Mouse (Mus musculus) CH12F3 (cell line): ENCODE data around the gene Cisd2.

Experiments
- in situ Hi-C: fragments of 300-500 bp; cut with MboI; formaldehyde crosslinking; loops from 2 replicates; pipeline ENCODE4 v1.14.3; 2020; ENCODE audit warnings: low sequenced_read_pairs

The Cisd2 gene

GRCm38 (mm10) chr3:135411824-135412223 is 11.9 kb downstream of the Cisd2 start:
- in situ Hi-C loops, result no loop called here

- in situ Hi-C loops, result no loop called here
Measured at GRCm38 (mm10) chr3:135411056-135411455, 12.7 kb downstream of the Cisd2 start.

GRCm38 (mm10) chr3:135409219-135409618 is 14.5 kb downstream of the Cisd2 start:
- in situ Hi-C loops, result no loop called here

GRCm38 (mm10) chr3:135407351-135407750 is 16.4 kb downstream of the Cisd2 start:
- in situ Hi-C loops, result no loop called here

GRCm38 (mm10) chr3:135404599-135404998 is 19.1 kb downstream of the Cisd2 start:
- in situ Hi-C loops, result no loop called here

- in situ Hi-C loops, result no loop called here
Measured at GRCm38 (mm10) chr3:135403856-135404255, 19.9 kb downstream of the Cisd2 start.

GRCm38 (mm10) chr3:135403211-135403610 is 20.5 kb downstream of the Cisd2 start:
- in situ Hi-C loops, result no loop called here

- in situ Hi-C loops, result no loop called here
Measured at GRCm38 (mm10) chr3:135402201-135402658, 21.5 kb downstream of the Cisd2 start.

GRCm38 (mm10) chr3:135397112-135397511 is 26.6 kb downstream of the Cisd2 start:
- in situ Hi-C loops, result loop anchor here (25.0 kb wide), 1 partner anchor 340 kb away; no protein-coding TSS in a partner anchor

- in situ Hi-C loops, result loop anchor here (25.0 kb wide), 1 partner anchor 341 kb away; no protein-coding TSS in a partner anchor
Measured at GRCm38 (mm10) chr3:135396081-135396480, 27.6 kb downstream of the Cisd2 start.

GRCm38 (mm10) chr3:135395085-135395484 is 28.6 kb downstream of the Cisd2 start:
- in situ Hi-C loops, result loop anchor here (25.0 kb wide), 1 partner anchor 342 kb away; no protein-coding TSS in a partner anchor

- in situ Hi-C loops, result loop anchor here (25.0 kb wide), 1 partner anchor 344 kb away; no protein-coding TSS in a partner anchor
Measured at GRCm38 (mm10) chr3:135393186-135393585, 30.5 kb downstream of the Cisd2 start.

- in situ Hi-C loops, result loop anchor here (25.0 kb wide), 1 partner anchor 357 kb away; no protein-coding TSS in a partner anchor
Measured at GRCm38 (mm10) chr3:135379868-135380267, 43.9 kb downstream of the Cisd2 start.

GRCm38 (mm10) chr3:135377445-135377844 is 46.3 kb downstream of the Cisd2 start:
- in situ Hi-C loops, result loop anchor here (25.0 kb wide), 1 partner anchor 360 kb away; no protein-coding TSS in a partner anchor

GRCm38 (mm10) chr3:135375836-135376235 is 47.9 kb downstream of the Cisd2 start:
- in situ Hi-C loops, result loop anchor here (25.0 kb wide), 1 partner anchor 361 kb away; no protein-coding TSS in a partner anchor

- in situ Hi-C loops, result no loop called here
Measured at GRCm38 (mm10) chr3:135357394-135357793, 66.3 kb downstream of the Cisd2 start.
